Mouse (Mus musculus) spleen, postnatal 36 days (tissue): ENCODE results near the gene Prickle4.
"Not testable (repeated sequence)": the region's sequence is repeated elsewhere in the genome, so short reads cannot be mapped to it uniquely, and the experiment has no call there.

Source experiments
- DNase-seq, 2 experiments: peaks; one replicate each; pipeline ENCODE4 v3.0.0; 2022; ENCODE audit warnings: low spot score in 2 of 2, mixed read lengths in 1 of 2

Gene Prickle4

GRCm38 (mm10) chr17:47669166-47669565, 25.4 kb downstream of the Prickle4 start:
- no peak for DNase-seq

- DNase-seq, result no peak
Observed at GRCm38 (mm10) chr17:47664474-47664873, 30.1 kb downstream of the Prickle4 start.

GRCm38 (mm10) chr17:47663009-47663713, 31.4 kb downstream of the Prickle4 start:
- DNase-seq, result no peak

- no peak for DNase-seq
Observed at GRCm38 (mm10) chr17:47658741-47659243, 35.7 kb downstream of the Prickle4 start.

GRCm38 (mm10) chr17:47657901-47658300, 36.6 kb downstream of the Prickle4 start:
- no peak for DNase-seq

GRCm38 (mm10) chr17:47655697-47656096, 38.8 kb downstream of the Prickle4 start:
- no peak for DNase-seq

- not testable (repeated sequence) for DNase-seq
Observed at GRCm38 (mm10) chr17:47654346-47654745, 40.2 kb downstream of the Prickle4 start.

- DNase-seq, result no peak
Observed at GRCm38 (mm10) chr17:47651953-47652352, 42.6 kb downstream of the Prickle4 start.

GRCm38 (mm10) chr17:47648966-47649365, 45.6 kb downstream of the Prickle4 start:
- DNase-seq, result no peak

- DNase-seq, result peak; percentile 43 to 61
Observed at GRCm38 (mm10) chr17:47646683-47647082, 47.9 kb downstream of the Prickle4 start.

- DNase-seq, result no peak
Observed at GRCm38 (mm10) chr17:47642992-47643391, 51.5 kb downstream of the Prickle4 start.
